Mouse (Mus musculus) cerebellum, adult 18-20 months (tissue): ENCODE results near the gene Rab6b.

Experiments used
- DNase-seq, 2 experiments: peaks; one replicate each; pipeline ENCODE4 v3.0.0; 2021

The Rab6b gene

GRCm38 (mm10) chr9:103111621-103112470, at the start of gene Rab6b:
Rab6b (plus strand) TSS chr9:103111787.
- peak; percentile 84 to 91 for DNase-seq

GRCm38 (mm10) chr9:103063591-103063990, 48.0 kb upstream of the Rab6b start:
- DNase-seq, result no peak

GRCm38 (mm10) chr9:103066845-103067244, 44.7 kb upstream of the Rab6b start:
- DNase-seq, result no peak

- peak; percentile 66 to 67 for DNase-seq
Observed at GRCm38 (mm10) chr9:103067651-103068050, 43.9 kb upstream of the Rab6b start.

- peak; percentile 79 to 83 for DNase-seq
Observed at GRCm38 (mm10) chr9:103068769-103069168, 42.8 kb upstream of the Rab6b start.

- DNase-seq, result no peak
Observed at GRCm38 (mm10) chr9:103071541-103072203, 39.9 kb upstream of the Rab6b start.

- DNase-seq, result no peak
Observed at GRCm38 (mm10) chr9:103072204-103072599, 39.4 kb upstream of the Rab6b start.

- no peak for DNase-seq
Observed at GRCm38 (mm10) chr9:103072926-103073515, 38.6 kb upstream of the Rab6b start.

- DNase-seq, result no peak
Observed at GRCm38 (mm10) chr9:103076836-103077531, 34.6 kb upstream of the Rab6b start.

GRCm38 (mm10) chr9:103078194-103078691, 33.3 kb upstream of the Rab6b start:
- no peak for DNase-seq

GRCm38 (mm10) chr9:103080211-103080610, 31.4 kb upstream of the Rab6b start:
- no peak for DNase-seq

- no peak for DNase-seq
Observed at GRCm38 (mm10) chr9:103082246-103082975, 29.2 kb upstream of the Rab6b start.

- no peak for DNase-seq
Observed at GRCm38 (mm10) chr9:103083405-103083804, 28.2 kb upstream of the Rab6b start.

GRCm38 (mm10) chr9:103086736-103087135, 24.9 kb upstream of the Rab6b start:
- DNase-seq, result no peak

- no peak for DNase-seq
Observed at GRCm38 (mm10) chr9:103087301-103087700, 24.3 kb upstream of the Rab6b start.

GRCm38 (mm10) chr9:103088661-103089060, 22.9 kb upstream of the Rab6b start:
- DNase-seq, result no peak

- peak; percentile 79 to 86 for DNase-seq
Observed at GRCm38 (mm10) chr9:103090116-103090875, 21.3 kb upstream of the Rab6b start.

GRCm38 (mm10) chr9:103091039-103091883, 20.3 kb upstream of the Rab6b start:
- DNase-seq, result no peak

GRCm38 (mm10) chr9:103092248-103092647, 19.3 kb upstream of the Rab6b start:
- DNase-seq, result peak; percentile 83 to 94

- DNase-seq, result no peak
Observed at GRCm38 (mm10) chr9:103093681-103094080, 17.9 kb upstream of the Rab6b start.
